Mouse (Mus musculus): ENCODE results near the gene Smim9.

- TF ChIP-seq TAL1 (IDR thresholded peaks at IDR 0.05; ENCODE audit: low read length) (no peak), GATA1 (IDR thresholded peaks at IDR 0.05; ENCODE audit: low read length) (no peak)
Observed at GRCm38 (mm10) chrX:75152249-75152648, 11.3 kb downstream of the Smim9 start.

All from erythroblast, embryonic 14.5 days (primary cell).